Mouse (Mus musculus) cerebellum, postnatal 4 days (tissue): Measurements from ENCODE around the gene Mbnl2.

ENCODE experiments used
- DNase-seq, 2 experiments: peaks; one replicate each; pipeline ENCODE4 v3.0.0; 2022; ENCODE audit warnings: low spot score in 2 of 2, mixed read lengths in 1 of 2

The Mbnl2 gene

DNA sequence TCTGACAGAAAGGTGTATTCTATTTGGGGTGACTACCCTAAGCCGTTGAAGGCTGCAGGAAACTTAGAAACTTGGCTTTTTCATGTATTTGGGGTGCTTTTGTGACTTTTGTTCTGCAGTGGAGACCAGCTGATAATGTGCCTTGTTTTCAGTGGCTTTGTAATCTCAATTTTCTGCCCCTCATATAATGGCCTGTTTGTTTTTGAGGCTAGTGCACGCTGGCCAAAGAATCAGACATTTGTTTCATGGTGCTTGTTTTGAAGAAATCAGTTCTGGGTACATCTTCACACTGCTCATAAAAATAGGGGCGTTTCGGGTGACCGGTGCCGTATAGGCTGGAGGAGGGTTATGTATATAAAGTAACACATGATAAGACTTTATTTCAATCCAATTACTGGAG is 22.4 kb downstream of the Mbnl2 start:
- DNase-seq, result no peak

DNA sequence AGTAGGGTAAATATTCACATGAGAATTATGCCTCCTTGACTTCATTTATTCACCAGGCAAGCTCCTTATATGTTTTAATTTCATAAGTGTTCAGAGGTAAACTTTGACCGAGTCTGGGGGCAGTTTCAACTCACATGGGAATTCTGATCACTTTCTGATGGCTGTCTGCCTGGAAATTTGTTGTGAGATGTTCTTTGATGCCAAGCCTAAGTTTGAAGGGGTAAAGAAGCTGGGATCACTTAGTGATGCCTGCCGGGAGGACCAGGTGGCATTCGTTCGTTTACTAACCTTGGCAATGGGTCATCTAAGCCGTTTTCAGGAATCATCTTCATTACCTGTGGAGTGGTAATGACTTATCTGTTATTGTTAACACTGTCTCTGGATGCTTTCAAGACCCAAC is 23.0 kb downstream of the Mbnl2 start:
- no peak for DNase-seq

DNA sequence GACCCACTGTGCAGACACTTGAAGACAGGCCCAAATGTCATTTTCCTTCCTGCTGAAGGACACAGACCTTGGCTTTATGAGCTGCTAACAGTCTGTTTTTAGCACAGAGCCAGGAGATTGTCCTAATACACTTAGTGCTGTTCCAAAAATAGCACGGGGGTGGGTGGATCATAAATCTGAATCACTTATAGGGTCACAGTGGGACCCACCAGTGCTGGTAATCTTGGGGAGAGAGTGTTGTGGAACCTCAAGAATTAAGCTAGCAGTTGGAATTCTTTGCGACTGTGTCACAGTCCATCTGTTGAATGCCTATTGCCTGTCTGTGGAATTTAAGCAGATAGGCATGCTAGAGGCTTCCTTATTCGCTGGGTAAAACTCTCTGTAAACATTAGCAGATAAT is 24.2 kb downstream of the Mbnl2 start:
- DNase-seq, result no peak

DNA sequence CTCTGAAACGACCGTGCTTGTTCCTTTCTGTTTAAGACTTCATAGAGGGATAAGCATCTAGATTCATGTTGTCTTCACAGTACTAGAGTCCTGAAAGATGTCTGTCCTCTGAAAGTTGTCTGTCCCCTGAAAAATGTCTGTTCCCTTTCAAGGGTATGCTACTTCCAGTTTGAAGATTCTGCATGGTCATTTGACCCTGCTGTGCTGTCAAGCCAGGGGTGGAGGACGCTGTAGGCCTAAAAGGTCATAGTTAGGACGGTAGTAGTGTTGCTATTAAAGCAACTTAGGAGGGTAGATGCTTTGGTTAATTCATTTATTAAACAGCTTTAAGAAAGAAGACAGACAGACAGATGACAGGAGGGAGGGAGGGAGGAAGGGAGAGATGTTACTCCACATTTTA is 24.7 kb downstream of the Mbnl2 start:
- no peak for DNase-seq

DNA sequence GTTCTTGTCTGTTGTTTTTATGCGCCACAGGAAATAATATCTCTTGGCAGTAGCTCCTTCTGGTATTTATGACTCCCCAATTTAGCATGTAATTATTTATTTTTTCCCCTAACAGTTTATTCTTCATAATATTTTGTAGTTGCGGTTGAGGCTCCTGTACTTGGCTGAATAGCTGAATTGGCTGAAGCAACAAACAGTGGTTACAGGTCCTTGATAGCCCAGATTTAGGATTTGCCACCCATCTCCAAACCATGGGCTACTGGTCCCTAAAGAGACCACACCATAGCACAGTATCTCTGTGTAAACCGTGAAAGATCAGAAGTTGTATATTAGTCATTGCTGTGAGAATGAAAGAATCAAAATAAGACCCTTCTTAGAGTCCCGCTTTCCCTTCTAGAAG is 25.3 kb downstream of the Mbnl2 start:
- DNase-seq, result no peak

DNA sequence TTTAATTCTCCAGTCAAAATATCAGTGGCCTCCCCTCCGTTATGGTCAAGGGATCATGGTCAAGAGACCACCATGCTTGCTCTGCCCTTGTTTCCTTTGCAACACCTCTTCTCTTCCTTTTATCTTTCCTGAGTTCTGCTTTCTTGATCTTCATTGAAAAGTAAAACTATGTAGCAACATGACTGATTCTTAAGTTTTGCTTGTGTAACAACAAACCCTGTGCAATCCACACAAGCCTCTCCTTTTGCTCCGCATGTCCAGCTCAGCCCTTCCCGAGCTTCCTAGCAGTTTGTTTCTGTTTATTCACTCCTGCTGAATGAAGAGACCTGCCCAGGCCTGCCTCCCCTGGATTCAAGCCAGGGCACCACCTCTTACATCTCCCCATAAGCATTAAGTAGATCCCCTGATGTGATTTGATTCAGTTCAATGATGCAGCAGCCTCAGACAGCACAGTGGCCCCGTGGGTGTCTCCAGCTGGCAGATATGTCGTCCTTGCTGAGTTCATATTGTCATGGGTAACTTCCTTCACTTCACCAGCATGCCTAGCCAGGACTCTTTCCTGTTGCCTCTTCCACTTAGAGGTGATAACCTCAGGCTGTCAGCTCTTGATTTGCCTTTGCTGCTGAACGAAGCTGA is 27.6 kb downstream of the Mbnl2 start:
- DNase-seq, result peak in 1 of 2 experiments; percentile 20

DNA sequence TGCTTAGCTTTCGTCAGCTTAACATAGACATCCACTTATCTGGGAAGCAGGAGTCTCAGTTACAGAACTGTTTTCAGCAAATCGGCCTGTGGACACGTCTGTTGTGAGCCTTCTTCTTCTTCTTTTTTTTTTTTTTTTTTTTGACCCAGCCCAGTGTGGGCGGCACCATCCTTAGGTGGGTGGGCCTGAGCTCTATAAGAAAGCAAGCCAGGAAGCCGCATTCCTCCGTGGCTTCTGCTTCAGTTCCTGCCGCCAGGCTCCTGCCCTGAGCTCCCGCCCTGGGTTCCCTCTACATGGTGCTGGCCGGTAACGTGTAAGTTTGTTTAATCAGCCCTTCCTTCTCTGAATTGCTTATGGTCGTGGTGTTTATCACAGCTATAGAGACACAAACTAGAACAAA is 30.8 kb downstream of the Mbnl2 start:
- no peak for DNase-seq

DNA sequence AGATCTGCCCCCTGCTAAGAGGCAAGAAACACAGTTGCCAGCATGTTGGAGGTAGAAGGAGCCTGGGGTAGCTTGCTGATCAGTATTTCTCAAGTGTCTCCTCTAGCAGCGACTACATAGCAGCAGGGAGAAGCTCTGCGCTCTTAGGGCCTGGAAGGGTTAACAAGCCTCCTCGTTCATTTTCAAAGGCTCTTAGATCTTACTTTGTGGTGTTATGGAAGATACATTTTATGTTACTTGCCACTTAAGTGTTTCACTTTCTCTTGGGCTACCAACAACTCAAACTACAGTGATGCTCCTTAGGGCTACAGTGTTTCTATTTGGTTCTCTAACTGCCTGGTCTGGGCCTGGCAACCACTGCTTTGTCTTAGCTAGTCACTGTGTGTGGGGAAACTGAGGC is 31.9 kb downstream of the Mbnl2 start:
- no peak for DNase-seq

DNA sequence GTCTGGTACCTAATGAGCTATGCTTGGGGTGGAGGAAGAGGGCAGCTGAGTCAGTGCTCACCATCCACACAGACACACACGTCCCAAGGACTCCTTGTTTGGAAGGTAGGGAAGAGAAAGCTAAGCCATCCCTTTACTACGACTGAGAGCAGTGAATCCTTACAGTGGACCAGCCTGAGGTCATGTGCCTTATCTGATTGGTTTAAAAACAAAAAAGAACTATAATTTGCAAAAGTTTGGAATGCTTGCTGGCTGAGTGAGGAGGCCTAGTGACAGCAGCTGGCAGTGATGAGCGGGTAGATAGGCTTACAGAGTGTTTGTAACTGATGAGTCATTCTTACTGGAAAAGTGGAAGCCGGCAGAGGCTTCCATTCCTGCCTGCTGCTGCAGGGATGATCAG is 32.5 kb downstream of the Mbnl2 start:
- no peak for DNase-seq

DNA sequence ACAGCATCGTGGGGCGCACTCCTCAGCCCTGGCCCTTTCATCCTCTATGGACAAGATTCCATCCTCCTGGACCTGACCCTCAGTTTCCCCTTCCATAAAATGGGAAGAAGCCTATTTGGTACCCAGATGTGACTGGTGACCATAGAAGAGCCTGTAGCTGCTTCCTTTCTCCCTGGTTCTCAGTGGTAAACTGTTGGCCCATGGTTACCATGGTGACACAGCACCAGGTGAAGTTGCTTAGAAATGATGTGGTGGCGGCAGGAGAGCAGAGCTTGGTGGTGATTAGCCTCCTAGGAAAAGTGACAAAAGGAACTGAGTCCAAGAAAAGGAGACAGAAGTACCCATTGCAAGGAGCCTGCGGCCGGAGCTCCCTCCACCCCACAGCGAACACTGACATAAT is 34.2 kb downstream of the Mbnl2 start:
- no peak for DNase-seq

DNA sequence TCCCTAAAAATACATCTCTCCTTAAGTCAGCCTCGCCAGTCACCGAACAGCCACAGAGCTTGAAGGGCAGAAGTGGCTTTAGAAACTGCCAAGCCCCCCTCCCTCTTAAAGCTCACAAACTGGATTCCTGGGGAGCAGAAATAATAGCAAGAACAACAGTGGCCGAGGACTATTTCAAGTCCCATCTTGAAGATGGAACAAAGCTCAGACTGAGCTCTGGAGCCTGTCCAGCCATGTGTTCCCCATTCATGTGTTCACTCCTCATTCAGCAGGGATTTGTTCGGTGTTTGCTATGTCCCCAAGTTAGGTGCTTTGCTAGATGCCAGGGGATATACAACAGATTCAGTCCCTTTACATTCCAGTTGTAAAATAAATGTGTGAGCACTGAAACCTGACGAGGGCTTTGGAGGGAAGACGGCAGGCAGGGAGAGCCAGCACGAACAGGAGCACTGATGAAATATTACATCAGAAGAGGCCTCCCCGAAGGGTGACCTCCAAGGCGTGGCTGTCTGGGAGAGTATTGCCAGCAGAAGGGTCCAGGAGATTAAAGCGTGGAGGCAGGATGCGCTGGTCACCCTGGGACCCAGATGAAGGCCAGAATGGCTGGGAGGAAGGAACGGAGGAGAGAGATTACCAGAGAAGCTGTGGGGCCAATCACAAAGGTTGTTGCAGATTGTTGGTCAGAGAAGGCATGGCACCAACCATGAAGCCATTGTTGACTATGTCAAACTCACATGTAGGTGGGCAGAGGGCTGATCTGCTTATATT is 36.0 kb downstream of the Mbnl2 start:
- no peak for DNase-seq

DNA sequence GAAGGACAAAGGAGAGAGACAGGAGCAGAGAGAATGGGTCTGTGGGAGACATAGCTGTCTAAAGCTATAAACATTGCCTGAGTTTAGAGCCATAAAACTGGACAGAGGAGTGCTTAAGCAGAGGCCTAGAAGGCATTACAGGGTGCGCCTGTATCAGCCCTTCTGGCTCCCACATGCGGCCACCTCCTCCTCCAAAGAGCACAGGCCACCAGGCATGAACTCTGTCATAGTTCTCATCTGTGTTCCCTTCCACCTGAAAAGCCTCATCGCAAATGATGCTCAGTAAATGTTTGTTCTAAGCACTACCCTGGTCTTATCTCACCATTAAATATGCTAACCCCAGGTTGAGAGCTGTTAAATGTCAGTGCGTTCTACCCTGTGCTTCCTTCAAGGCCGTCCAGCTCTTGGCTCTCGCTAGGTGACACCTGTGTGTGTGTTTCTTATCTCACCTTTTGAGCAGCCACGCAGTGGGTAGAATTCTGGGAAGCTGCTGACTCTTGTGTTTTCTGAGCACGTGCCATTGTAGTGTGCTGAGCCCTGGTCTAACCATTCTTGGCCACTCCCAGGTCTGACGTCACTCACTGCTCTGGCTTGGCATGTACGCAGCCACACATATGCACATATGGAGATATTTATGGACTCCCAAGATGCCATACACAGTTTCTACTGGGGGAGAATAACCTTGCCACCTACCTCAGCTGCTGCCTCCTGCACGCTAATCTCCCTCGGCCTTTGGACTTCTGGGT is 37.4 kb downstream of the Mbnl2 start:
- DNase-seq, result no peak

DNA sequence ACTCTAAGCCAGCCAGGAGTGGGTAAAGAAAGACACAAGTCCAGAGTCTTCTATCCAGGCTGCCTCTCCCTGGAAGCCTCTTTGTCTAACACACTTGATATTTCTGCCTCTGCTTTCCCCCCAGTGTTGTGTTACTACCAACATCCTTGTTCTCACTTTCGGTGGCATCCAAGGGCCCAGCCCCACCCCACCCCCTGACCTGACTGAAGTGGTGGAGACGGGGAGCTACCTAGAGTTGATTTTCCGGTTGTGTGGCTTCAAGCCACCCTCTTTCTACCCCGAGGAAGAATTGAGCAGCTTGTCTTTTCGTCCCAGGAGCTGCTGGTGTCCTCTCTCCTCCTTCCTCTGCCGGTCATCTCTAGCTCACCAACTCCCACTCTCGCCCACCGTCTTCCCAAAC is 38.0 kb downstream of the Mbnl2 start:
- DNase-seq, result no peak

DNA sequence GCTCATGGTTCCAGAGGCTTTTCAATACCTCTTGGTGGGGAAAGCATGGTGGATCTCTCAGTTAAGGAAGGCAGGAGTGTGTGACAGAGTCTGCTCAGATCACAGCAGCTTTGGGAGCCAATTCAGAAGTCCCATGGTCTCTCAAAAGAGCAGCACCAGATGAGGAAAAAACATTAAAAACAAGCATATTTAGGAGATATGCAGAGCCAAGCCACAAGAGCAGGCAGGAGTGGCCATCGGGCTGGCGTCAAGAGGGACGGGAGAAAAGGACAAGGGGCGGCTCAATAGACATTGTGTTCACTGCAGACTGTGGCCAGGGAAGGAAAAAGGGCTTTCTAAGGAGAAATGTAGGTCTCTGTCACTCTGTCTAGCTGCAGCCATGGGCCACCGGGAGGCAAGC is 40.3 kb downstream of the Mbnl2 start:
- DNase-seq, result no peak

DNA sequence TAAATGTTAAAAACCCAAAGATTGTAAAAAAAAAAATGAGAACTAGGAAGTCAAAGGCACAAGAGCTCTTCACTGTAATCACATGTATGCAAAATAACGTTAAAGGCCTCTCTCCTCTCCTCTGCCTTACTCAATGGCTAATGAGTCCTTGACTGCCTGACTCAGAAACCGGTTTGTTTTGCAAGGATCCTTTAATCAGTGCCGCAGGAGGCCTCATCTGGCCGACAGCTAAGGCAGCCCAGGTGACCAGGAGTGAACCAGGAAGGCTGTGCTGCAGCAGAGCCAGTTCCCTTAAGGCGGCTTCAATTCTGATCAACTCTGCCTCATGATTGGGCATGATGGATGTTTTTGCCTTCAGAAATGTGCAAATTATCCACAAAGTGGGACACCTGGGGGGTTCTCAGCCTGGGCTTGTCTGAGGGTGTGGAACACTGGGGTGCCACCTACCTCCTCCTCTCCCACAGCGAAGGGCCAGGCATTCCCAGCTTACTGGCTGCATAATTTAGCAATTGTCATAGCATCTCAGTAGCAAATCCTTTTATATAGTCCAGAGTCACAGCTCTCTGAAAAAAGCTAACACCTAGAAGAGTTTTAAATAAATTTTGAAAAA is 43.0 kb downstream of the Mbnl2 start:
- no peak for DNase-seq

DNA sequence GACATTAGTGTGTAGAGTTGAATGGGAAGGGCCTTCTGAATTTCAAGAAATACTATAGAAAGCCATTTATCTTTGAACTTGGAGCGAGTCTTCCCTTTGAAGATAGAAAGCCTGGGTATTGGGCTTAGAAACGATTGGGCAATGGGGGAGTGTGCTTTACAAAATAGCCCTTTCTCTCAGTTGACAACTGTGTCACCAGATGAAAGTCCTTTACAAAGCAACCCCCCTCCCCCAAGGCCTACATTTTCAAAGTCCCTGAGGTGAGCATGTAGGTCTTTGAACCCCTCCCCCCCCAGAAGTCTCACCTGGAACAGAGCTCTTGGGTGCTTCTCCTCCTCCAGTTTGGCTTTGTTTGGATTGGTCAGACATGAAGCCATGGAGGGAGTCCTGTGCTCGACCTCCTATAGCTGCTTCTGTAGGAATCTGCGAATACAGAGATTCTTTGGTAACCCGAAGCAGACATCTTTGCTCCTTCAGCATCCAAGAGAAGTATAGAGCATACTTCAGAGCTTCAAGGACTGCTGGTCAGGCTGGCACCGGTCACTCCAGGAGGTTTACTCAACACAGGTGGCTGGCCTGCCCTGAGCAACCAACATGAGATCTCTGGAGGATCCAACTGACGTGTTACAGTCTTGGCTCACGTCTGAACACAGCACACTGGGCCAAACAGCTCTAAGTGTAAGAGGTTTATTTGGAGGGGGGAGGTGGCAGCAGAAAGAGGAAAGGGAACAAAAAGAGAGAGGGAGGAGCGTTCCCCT is 43.7 kb downstream of the Mbnl2 start:
- DNase-seq, result no peak

DNA sequence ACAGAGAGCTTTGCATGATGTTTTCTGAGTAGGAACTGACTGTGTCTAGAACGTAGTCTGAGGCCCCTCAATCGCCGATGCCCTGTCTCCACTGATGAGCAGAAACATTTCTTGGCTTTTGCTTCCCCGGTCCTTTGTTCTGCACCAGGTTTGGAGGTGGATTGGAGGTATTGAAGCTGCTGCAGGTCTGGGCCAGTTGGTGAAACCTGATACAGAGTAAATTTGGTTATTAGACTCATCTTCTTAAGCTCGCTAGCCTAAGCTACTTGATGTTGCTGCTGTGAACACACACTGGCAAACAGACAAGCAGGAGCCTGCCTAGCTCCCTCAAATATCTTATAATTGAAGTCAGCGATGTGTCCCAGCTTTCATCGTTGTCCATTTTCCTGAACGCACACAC is 46.6 kb downstream of the Mbnl2 start:
- no peak for DNase-seq

DNA sequence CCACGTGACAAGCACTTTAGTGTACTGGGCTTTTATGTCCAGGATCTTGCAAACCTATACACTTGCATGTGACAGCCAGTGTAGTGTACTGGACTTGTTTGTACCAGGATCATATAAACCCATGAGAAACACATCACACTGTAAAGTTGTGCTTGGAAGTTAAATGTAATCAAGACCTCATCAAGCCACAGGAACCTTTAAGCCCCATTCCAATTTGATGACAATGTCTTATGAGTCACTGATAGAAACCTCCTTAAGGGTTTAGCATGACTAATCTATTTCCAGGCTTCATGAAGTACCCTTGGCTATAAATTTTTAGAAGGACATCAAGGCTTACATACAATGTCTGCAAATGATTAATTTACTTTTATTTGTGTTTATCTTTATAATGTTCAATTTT is 47.6 kb downstream of the Mbnl2 start:
- DNase-seq, result no peak

DNA sequence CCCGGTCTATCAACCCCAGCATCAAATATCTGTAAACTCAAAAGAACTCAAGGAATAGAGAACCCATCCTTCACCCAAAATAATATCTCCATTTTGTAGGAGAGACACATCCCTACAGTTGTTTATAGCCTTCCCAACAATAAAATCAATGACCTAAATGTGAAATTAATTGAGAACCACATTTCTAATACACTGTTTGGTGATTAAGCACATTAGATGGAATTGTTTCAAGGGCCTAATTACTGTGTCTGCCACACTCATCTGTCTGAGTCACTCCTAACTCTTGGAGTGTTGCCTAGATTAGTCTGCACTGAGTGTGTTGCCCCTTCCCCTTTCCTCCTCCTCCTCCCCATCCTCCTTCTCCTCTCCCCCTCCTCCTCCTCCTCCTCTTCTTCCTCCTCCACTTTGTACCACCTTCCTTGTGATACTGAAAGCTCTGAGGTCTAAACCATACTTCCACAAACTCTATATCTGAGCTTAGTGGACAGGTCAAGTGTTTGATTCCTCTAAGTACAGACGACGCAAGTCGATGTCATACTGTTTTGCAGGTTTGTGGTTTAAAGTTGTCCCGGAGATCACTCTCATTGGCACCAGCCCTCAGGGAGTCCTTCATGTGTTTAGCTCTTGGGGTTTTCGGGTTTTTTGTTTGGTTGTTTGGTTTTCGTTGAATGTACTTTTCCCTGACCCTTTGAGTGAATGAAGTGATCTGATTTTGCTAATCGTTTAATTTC is 48.8 kb downstream of the Mbnl2 start:
- DNase-seq, result no peak

DNA sequence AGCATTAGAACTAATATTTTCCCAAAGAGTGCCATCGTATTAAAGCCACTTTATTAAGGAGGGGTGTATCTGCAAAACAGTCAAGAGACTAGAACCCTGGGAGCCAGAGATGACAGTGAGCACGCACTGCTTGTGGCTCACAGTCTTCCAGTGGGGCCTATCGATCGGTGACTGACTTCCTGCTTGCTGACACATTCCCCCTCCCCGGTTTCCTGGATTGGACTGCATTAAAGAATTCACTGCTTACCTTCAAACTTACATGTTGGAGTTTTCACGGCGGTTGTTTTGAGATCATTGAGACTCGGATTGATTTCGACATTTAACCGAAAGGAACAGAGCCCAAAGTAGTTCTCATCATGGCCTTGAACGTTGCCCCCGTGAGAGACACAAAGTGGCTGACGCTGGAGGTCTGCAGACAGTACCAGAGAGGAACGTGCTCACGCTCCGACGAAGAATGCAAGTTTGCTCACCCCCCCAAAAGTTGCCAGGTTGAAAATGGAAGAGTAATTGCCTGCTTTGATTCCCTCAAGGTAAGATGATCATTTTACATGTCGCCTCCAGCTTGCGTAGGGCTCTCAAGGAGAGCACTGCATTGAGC is 49.5 kb downstream of the Mbnl2 start:
- DNase-seq, result no peak

DNA sequence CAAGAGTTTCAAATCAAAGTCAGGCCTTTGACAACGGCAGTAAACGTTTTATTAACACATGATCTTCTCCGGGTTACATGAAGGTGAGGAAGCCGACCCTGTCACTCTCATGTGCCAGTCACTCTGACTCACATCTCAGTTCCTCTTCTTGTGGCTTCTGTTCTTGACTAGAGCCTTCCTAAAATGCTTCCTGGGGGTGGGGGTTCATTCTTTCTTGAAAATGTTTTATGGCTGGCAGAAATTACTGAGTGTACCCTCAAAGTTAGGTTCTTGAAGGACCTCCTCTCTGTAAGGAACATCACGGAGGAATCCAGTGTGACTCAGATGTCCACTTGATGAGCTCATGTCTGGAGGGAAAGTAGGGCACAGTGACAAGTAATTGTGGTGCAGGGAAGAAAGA is 50.2 kb downstream of the Mbnl2 start:
- no peak for DNase-seq
